Comparison of ENCODE assay signal across 8 mouse cellular contexts in the genomic region with DNA sequence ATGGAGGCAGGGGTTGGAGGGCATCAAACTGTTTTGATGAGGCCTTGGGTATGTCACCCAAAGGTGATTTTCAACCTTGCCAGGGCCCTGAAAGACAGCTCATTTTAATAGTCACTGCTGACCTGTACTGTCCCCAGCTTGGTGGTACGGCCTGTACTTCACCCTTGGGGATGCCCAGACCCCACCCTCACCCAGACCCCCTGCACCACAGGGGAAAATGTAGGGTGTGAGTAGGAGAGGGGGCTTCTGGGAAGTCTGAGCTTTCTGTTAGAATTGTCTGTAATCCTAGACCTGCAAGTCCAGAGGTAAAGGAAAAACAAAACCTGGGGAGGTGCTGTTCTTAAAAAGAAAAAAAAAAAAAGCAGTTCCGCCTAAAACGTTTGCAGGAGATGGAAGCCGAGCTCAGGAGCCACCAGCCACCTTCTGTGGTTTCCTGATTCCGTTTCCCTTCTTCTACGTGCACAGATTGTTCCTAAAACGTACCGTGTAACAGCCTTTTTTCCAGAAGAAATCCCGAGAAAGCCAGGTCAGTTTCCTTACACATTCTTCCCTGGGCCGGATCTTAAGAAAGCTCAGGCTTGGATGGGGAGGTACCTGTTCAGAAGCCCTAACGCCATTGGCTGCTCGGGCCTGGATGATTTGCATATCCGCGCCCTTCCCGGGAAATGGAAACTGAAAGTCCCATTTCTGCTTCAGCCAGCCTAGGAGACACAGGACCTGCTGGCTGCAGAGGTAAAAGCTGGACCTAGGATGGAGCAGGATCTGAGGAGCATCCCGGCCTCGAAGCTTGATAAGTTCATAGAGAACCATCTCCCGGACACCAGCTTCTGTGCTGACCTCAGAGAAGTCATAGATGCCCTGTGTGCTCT. TPM values are rescaled to one million over a fixed set of nuclear protein-coding genes. Genes with fewer than 3 reads are reported as not detected.
DNase-seq lines count a peak whose midpoint lies in the region; ATAC-seq and TF ChIP-seq lines count a peak whose summit lies in the region.

A gene (minus strand): TSS at position 564 of the 869 bp plus-strand sequence.

- no peaks in the 10 kb centered on the region for H3K4me1 ChIP-seq in ES-Bruce4 (ENCODE audit: control insufficient read depth, insufficient read depth, low read length)
- peaks cover 4% of the 10 kb centered on the region for H3K4me1 ChIP-seq in forebrain, embryonic 13.5 days
- peaks cover 7% of the 10 kb centered on the region; the same call in 1 of the 2 replicates for H3K4me1 ChIP-seq in liver, postnatal 0 days (ENCODE audit: insufficient read depth)
- H3K4me1 ChIP-seq in neural tube, embryonic 14.5 days (ENCODE audit: control insufficient read depth, insufficient read depth, low read length) = no peaks in the 10 kb centered on the region

- no peaks in the 10 kb centered on the region for H3K27me3 ChIP-seq in ES-Bruce4 (ENCODE audit: control insufficient read depth, insufficient read depth, low read length, poor library complexity, severe bottlenecking)
- no peaks in the 10 kb centered on the region for H3K27me3 ChIP-seq in forebrain, embryonic 13.5 days
- H3K27me3 ChIP-seq in liver, postnatal 0 days (ENCODE audit: insufficient read depth, low read length) = no peaks in the 10 kb centered on the region
- H3K27me3 ChIP-seq in neural tube, embryonic 14.5 days (ENCODE audit: control insufficient read depth, insufficient read depth, low read length) = no peaks in the 10 kb centered on the region

- H3K9me3 ChIP-seq in ES-Bruce4 (replicated peaks; ENCODE audit: control insufficient read depth, insufficient read depth, low read length, poor library complexity, severe bottlenecking) = no peaks in the 10 kb centered on the region
- H3K9me3 ChIP-seq in forebrain, embryonic 13.5 days (replicated peaks) = no peaks in the 10 kb centered on the region
- H3K9me3 ChIP-seq in liver, postnatal 0 days (ENCODE audit: low read length) = no peaks in the 10 kb centered on the region
- H3K9me3 ChIP-seq in neural tube, embryonic 14.5 days (ENCODE audit: control insufficient read depth, low read length) = no peaks in the 10 kb centered on the region

- peak within 1 kb of the TSS; percentile 56 for H3K4me3 ChIP-seq in ES-Bruce4 (ENCODE audit: low read depth, low read length)
- peak within 1 kb of the TSS; percentile 28 for H3K4me3 ChIP-seq in forebrain, embryonic 13.5 days
- H3K4me3 ChIP-seq in liver, postnatal 0 days (ENCODE audit: low read depth, low read length) = peak within 1 kb of the TSS; percentile 76
- H3K4me3 ChIP-seq in neural tube, embryonic 14.5 days (ENCODE audit: low read depth, low read length) = peak within 1 kb of the TSS; percentile 12; the same call in 1 of the 2 replicates

- no peaks in the 10 kb centered on the region for H3K36me3 ChIP-seq in ES-Bruce4 (ENCODE audit: control insufficient read depth, insufficient read depth, low read length, poor library complexity, severe bottlenecking)
- no peaks in the 10 kb centered on the region for H3K36me3 ChIP-seq in forebrain, embryonic 13.5 days (ENCODE audit: poor library complexity, severe bottlenecking)
- H3K36me3 ChIP-seq in liver, postnatal 0 days (replicated peaks; ENCODE audit: insufficient read depth, low read length) = peaks cover 20% of the 10 kb centered on the region
- no peaks in the 10 kb centered on the region for H3K36me3 ChIP-seq in neural tube, embryonic 14.5 days (ENCODE audit: control insufficient read depth, insufficient read depth, low read length)

- peak; percentile 83 for ATAC-seq in forebrain, embryonic 13.5 days
- ATAC-seq in liver, postnatal 0 days = peak; percentile 92
- peak; percentile 63; the same call in 1 of the 2 replicates for ATAC-seq in neural tube, embryonic 14.5 days (ENCODE audit: low read depth)

- WGBS in forebrain, embryonic 13.5 days = 7% methylated on average over 18 of the region's 18 CpGs
- 3% methylated on average over 18 of the region's 18 CpGs for WGBS in large intestine, adult 2 months
- 5% methylated on average over 18 of the region's 18 CpGs for WGBS in liver, postnatal 0 days (ENCODE audit: insufficient replicate concordance)
- 8% methylated on average over 18 of the region's 18 CpGs for WGBS in neural tube, embryonic 14.5 days

- intact Hi-C loops in heart, postnatal 10 days (cut with DNase I) = no loop called here

- H3K27ac ChIP-seq in ES-Bruce4 (ENCODE audit: insufficient read depth, low read length) = peak within 1 kb of the TSS; percentile 73
- 0 out of 2 replicates have a peak within 1 kb of the TSS, but pooled peaks have one; percentile 11 for H3K27ac ChIP-seq in forebrain, embryonic 13.5 days
- peak within 1 kb of the TSS; percentile 75 for H3K27ac ChIP-seq in liver, postnatal 0 days (ENCODE audit: low read depth)
- H3K27ac ChIP-seq in neural tube, embryonic 14.5 days (ENCODE audit: low read depth, low read length) = peak within 1 kb of the TSS; percentile 62

- peak; percentile 79 for DNase-seq in c-Kit-positive CD71-positive TER-119-positive erythroid progenitor cells, embryonic 14.5 days (ENCODE audit: low spot score)
- DNase-seq in heart, postnatal 10 days = peak; percentile 87
- DNase-seq in large intestine, adult 2 months (ENCODE audit: low read depth, low spot score) = peak; percentile 92
- DNase-seq in liver, postnatal 0 days = peak; percentile 91
- peak; percentile 79 for DNase-seq in testis, postnatal 10 days (ENCODE audit: low spot score)

- H3K9ac ChIP-seq in ES-Bruce4 (ENCODE audit: low read depth, poor library complexity, severe bottlenecking) = peak within 1 kb of the TSS; percentile 64
- peak within 1 kb of the TSS; percentile 50 for H3K9ac ChIP-seq in forebrain, embryonic 13.5 days
- H3K9ac ChIP-seq in liver, postnatal 0 days (replicated peaks) = peak within 1 kb of the TSS; percentile 76
- H3K9ac ChIP-seq in neural tube, embryonic 14.5 days (replicated peaks; ENCODE audit: low read depth, low read length) = peak within 1 kb of the TSS; percentile 32; the same call in 1 of the 2 replicates

- TF ChIP-seq POLR2A in ES-Bruce4 (IDR thresholded peaks at IDR 0.05; ENCODE audit: insufficient read depth, low read length) = peak; percentile 51

- no peak for TF ChIP-seq EP300 in ES-Bruce4 (IDR thresholded peaks at IDR 0.05; ENCODE audit: insufficient read depth, low read depth, low read length)
- TF ChIP-seq EP300 in liver, postnatal 0 days (IDR thresholded peaks at IDR 0.05; ENCODE audit: low read depth) = no peak

- no peak for TF ChIP-seq CTCF in ES-Bruce4 (IDR thresholded peaks at IDR 0.05; ENCODE audit: low read depth, low read length)
- TF ChIP-seq CTCF in liver, postnatal 0 days (IDR thresholded peaks at IDR 0.05; ENCODE audit: low read depth) = no peak

- peak within 1 kb of the TSS; percentile 58 for H3K4me2 ChIP-seq in forebrain, embryonic 13.5 days
- peak within 1 kb of the TSS; percentile 70 for H3K4me2 ChIP-seq in liver, postnatal 0 days (ENCODE audit: low read depth, low read length)
- H3K4me2 ChIP-seq in neural tube, embryonic 14.5 days (ENCODE audit: low read depth, low read length) = peak within 1 kb of the TSS; percentile 49

RNA-seq across cellular contexts. Expression of the gene that starts here (rescaled TPM):
- 3.0 and 4.3 TPM in 2 replicates for polyA plus RNA-seq in ES-Bruce4 (2011; ENCODE audit: insufficient read depth, insufficient read length, low read depth, missing spikeins)
- 0.26 and 0.60 TPM in 2 replicates for polyA plus RNA-seq in forebrain, embryonic 13.5 days (2015; fragmentation: Nextera tagmentation; extraction: Ambion mirVana)
- total RNA-seq in heart, postnatal 10 days (2021) = under 1 TPM; 0.69 TPM
- polyA plus RNA-seq in large intestine, adult 2 months (2012; rRNA removed) = 1.5 and 1.7 TPM in 2 replicates
- polyA plus RNA-seq in liver, postnatal 0 days (2015; fragmentation: Nextera tagmentation; extraction: Ambion mirVana) = 0.58 and 0.60 TPM in 2 replicates
- polyA plus RNA-seq in neural tube, embryonic 14.5 days (2014; fragmentation: Nextera tagmentation; extraction: Ambion mirVana) = 0.41 and 0.43 TPM in 2 replicates

Comparison
In these comparisons a context has a peak if more than half of its experiments do, and no peak if none do; other contexts are left out.
1. Peak in every context shown above with its lines: DNase-seq, ATAC-seq, H3K4me3 ChIP-seq and H3K27ac ChIP-seq.
2. Peak in ATAC-seq, H3K4me3 ChIP-seq, H3K27ac ChIP-seq, H3K9ac ChIP-seq and H3K4me2 ChIP-seq in forebrain, embryonic 13.5 days; RNA of the gene not detected or under 1 TPM.
3. Peak in DNase-seq in heart, postnatal 10 days; RNA of the gene not detected or under 1 TPM.
4. Peak in DNase-seq, ATAC-seq, H3K4me3 ChIP-seq, H3K27ac ChIP-seq, H3K9ac ChIP-seq and H3K4me2 ChIP-seq in liver, postnatal 0 days; RNA of the gene not detected or under 1 TPM.
5. Peak in ATAC-seq, H3K4me3 ChIP-seq, H3K27ac ChIP-seq, H3K9ac ChIP-seq and H3K4me2 ChIP-seq in neural tube, embryonic 14.5 days; RNA of the gene not detected or under 1 TPM.
6. H3K27ac ChIP-seq: peak in every context shown above with its lines; median percentile 75 in liver, postnatal 0 days; 73 in ES-Bruce4; 62 in neural tube, embryonic 14.5 days; 11 in forebrain, embryonic 13.5 days.
7. H3K4me3 ChIP-seq: peak in every context shown above with its lines; median percentile 76 in liver, postnatal 0 days; 56 in ES-Bruce4; 28 in forebrain, embryonic 13.5 days; 12 in neural tube, embryonic 14.5 days.